Mouse (Mus musculus) MEL (cell line): ENCODE data around the gene Gpr31b.

Experiments used
- BHLHE40 ChIP-seq: IDR thresholded peaks from 2 replicates; pipeline ENCODE4 v1.6.1; 2012; ENCODE audit warnings: low read depth, mild to moderate bottlenecking, inconsistent platforms, low read length, improper control_type of control experiment, borderline replicate concordance
- CTCF ChIP-seq, 3 experiments: IDR thresholded peaks in 2 of 3; conservative IDR thresholded peaks in 1 of 3; 2 replicates each; pipeline ENCODE4 v1.5.1; 2011 to 2012; ENCODE audit warnings: low read length in 3 of 3, low read depth in 2 of 3, mild to moderate bottlenecking in 2 of 3, improper control_type of control experiment in 1 of 3, inconsistent platforms in 1 of 3, mixed read lengths in 1 of 3, moderate library complexity in 1 of 3; ENCODE audit not compliant: control insufficient read depth in 1 of 3, insufficient read depth in 1 of 3, poor library complexity in 1 of 3, severe bottlenecking in 1 of 3
- E2F4 ChIP-seq: IDR thresholded peaks from 2 replicates; pipeline ENCODE4 v1.6.1; 2011; ENCODE audit warnings: low read depth, low read length, improper control_type of control experiment, borderline replicate concordance
- EP300 ChIP-seq, 2 experiments: IDR thresholded peaks; 2 replicates each; pipeline ENCODE4 v1.6.1; 2011; ENCODE audit warnings: improper control_type of control experiment in 2 of 2, low read length in 2 of 2, low read depth in 1 of 2, mild to moderate bottlenecking in 1 of 2
- GATA1 ChIP-seq: IDR thresholded peaks from 2 replicates; pipeline ENCODE4 v1.6.1; 2011; ENCODE audit warnings: low read depth, low read length, improper control_type of control experiment
- HCFC1 ChIP-seq: IDR thresholded peaks from 2 replicates; pipeline ENCODE4 v1.6.1; 2012; ENCODE audit warnings: low read depth, mild to moderate bottlenecking, inconsistent platforms, low read length, improper control_type of control experiment, moderate library complexity
- MAFK ChIP-seq: IDR thresholded peaks from 2 replicates; pipeline ENCODE4 v1.6.1; 2011; ENCODE audit warnings: low read depth, mild to moderate bottlenecking, low read length, improper control_type of control experiment, borderline replicate concordance
- MAX ChIP-seq: IDR thresholded peaks from 2 replicates; pipeline ENCODE4 v1.6.1; 2011; ENCODE audit warnings: low read length, improper control_type of control experiment
- MXI1 ChIP-seq: IDR thresholded peaks from 2 replicates; pipeline ENCODE4 v1.6.1; 2011; ENCODE audit warnings: mild to moderate bottlenecking, low read depth, low read length, improper control_type of control experiment
- POLR2A ChIP-seq, 2 experiments: IDR thresholded peaks; 2 replicates each; pipeline ENCODE4 v1.6.1; 2011 to 2012; ENCODE audit warnings: low read length in 2 of 2, mild to moderate bottlenecking in 2 of 2, control low read depth in 1 of 2, improper control_type of control experiment in 1 of 2, low read depth in 1 of 2, moderate library complexity in 1 of 2; ENCODE audit not compliant: control insufficient read depth in 1 of 2, insufficient read depth in 1 of 2, poor library complexity in 1 of 2
- POLR2AphosphoS2 ChIP-seq: IDR thresholded peaks from 2 replicates; pipeline ENCODE4 v1.6.1; 2011; ENCODE audit warnings: low read length, improper control_type of control experiment
- USF2 ChIP-seq, 2 experiments: IDR thresholded peaks; 2 replicates each; pipeline ENCODE4 v1.6.1; 2011 to 2012; ENCODE audit warnings: improper control_type of control experiment in 2 of 2, low read length in 2 of 2, borderline replicate concordance in 1 of 2, inconsistent platforms in 1 of 2, low read depth in 1 of 2, mild to moderate bottlenecking in 1 of 2; ENCODE audit not compliant: insufficient read depth in 1 of 2
- ZKSCAN1 ChIP-seq: IDR thresholded peaks from 2 replicates; pipeline ENCODE4 v1.6.1; 2012; ENCODE audit warnings: low read depth, mild to moderate bottlenecking, inconsistent platforms, low read length, improper control_type of control experiment, moderate library complexity
- ZNF384 ChIP-seq: IDR thresholded peaks from 2 replicates; pipeline ENCODE4 v1.6.1; 2012; ENCODE audit warnings: low read depth, mild to moderate bottlenecking, inconsistent platforms, low read length, improper control_type of control experiment

- TF ChIP-seq USF2 (IDR thresholded peaks at IDR 0.05; ENCODE audit: borderline replicate concordance in 1 of 2, insufficient read depth in 1 of 2, low read depth in 1 of 2, low read length in 2 of 2) (no peak), CTCF (IDR thresholded peaks at IDR 0.05 in 2 of 3, conservative IDR thresholded peaks at IDR 0.05 in 1 of 3; ENCODE audit: control insufficient read depth in 1 of 3, insufficient read depth in 1 of 3, low read depth in 2 of 3, low read length in 3 of 3, poor library complexity in 1 of 3, severe bottlenecking in 1 of 3) (no peak), EP300 (IDR thresholded peaks at IDR 0.05; ENCODE audit: low read depth in 1 of 2, low read length in 2 of 2) (0 out of 4 replicates have a peak, but pooled peaks of 1 of the 2 experiments have one; percentile 1), ZKSCAN1 (no peak), BHLHE40 (peak; percentile 33; the same call in 1 of the 2 replicates), E2F4 (no peak), POLR2A (IDR thresholded peaks at IDR 0.05; ENCODE audit: control insufficient read depth in 1 of 2, insufficient read depth in 1 of 2, low read depth in 1 of 2, low read length in 2 of 2, poor library complexity in 1 of 2) (peak; percentile 93 to 94), MXI1 (peak; percentile 90), POLR2AphosphoS2 (peak; percentile 89), MAFK (no peak), ZNF384 (no peak), GATA1 (no peak), MAX (peak; percentile 83), HCFC1 (peak; percentile 79)
These were observed 44.2 kb downstream of the Gpr31b start for GRCm38 (mm10) chr17:13007730-13008425.
